Mouse (Mus musculus) right cerebral cortex, adult 18-20 months (tissue): ENCODE data around the gene D930048N14Rik.

Source experiments
- DNase-seq: peaks from one replicate; pipeline ENCODE4 v3.0.0; 2022; ENCODE audit warnings: mixed read lengths

D930048N14Rik gene

GRCm38 (mm10) chr11:51703379-51703998 lies 52.7 kb downstream of the D930048N14Rik start:
- no peak for DNase-seq

DNA sequence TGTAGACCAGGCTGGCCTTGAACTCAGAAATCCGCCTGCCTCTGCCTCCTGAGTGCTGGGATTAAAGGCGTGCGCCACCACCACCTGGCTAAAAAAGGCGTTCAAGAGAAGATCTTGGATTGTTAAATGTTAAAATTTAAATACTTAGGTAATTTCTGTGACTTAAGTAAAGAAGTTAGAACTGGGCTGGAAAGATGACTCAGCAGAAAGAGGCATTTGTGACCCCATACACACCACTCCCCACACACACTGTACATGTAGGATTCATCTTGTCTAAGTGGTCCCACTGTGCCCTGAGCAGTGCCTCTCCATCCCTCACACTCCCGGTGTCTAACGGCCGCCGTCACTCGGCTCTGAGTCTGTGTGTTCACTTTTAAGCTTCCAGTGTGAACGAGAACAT lies 55.7 kb downstream of the D930048N14Rik start:
- no peak for DNase-seq

- no peak for DNase-seq
Measured at GRCm38 (mm10) chr11:51707080-51707479, 56.3 kb downstream of the D930048N14Rik start.
